Mouse (Mus musculus): Measurements from ENCODE around the gene Sptlc3. TPM values are rescaled to one million over a fixed set of nuclear protein-coding genes. Genes with fewer than 3 reads are reported as not detected.

Sptlc3 gene
- not detected in 2 replicates for polyA plus RNA-seq (2014; fragmentation: Nextera tagmentation; extraction: Ambion mirVana)

GRCm38 (mm10) chr2:139493836-139494235 lies at the start of gene Sptlc3:
Gene Sptlc3 (plus strand): TSS chr2:139493913.
- 65% methylated on average over 5 of the region's 5 CpGs for WGBS

GRCm38 (mm10) chr2:139467726-139468125 lies 26.0 kb upstream of the Sptlc3 start:
- Histone ChIP-seq H3K9me3 (replicated peaks; ENCODE audit: control insufficient read depth, low read length) (no peaks in the 10 kb centered on the region), H3K36me3 (ENCODE audit: control insufficient read depth, insufficient read depth, low read length) (no peaks in the 10 kb centered on the region), H3K4me1 (ENCODE audit: control insufficient read depth, insufficient read depth, low read length) (no peaks in the 10 kb centered on the region), H3K27me3 (replicated peaks; ENCODE audit: control insufficient read depth, insufficient read depth, low read length) (no peaks in the 10 kb centered on the region), H3K4me3 (ENCODE audit: low read depth, low read length) (no peak overlapping the region), H3K9ac (ENCODE audit: low read length) (no peak overlapping the region), H3K27ac (ENCODE audit: low read depth, low read length) (no peak overlapping the region), H3K4me2 (ENCODE audit: low read length) (no peak overlapping the region)
- no peak for DNase-seq (ENCODE audit: low spot score)
- no peak for ATAC-seq
- 87% methylated on average over 4 of the region's 4 CpGs for whole genome bisulfite sequencing

More at GRCm38 (mm10) chr2:139493836-139494235, at the start of gene Sptlc3:
- Histone ChIP-seq H3K4me3 (ENCODE audit: low read depth, low read length) (no peak within 1 kb of the TSS), H3K4me1 (ENCODE audit: control insufficient read depth, insufficient read depth, low read length) (no peaks in the 10 kb centered on the region), H3K9ac (ENCODE audit: low read length) (no peak within 1 kb of the TSS), H3K27ac (ENCODE audit: low read depth, low read length) (no peak within 1 kb of the TSS), H3K4me2 (ENCODE audit: low read length) (no peak within 1 kb of the TSS), H3K9me3 (replicated peaks; ENCODE audit: control insufficient read depth, low read length) (no peaks in the 10 kb centered on the region), H3K27me3 (replicated peaks; ENCODE audit: control insufficient read depth, insufficient read depth, low read length) (no peaks in the 10 kb centered on the region), H3K36me3 (ENCODE audit: control insufficient read depth, insufficient read depth, low read length) (no peaks in the 10 kb centered on the region)
- DNase-seq (ENCODE audit: low spot score) (no peak), ATAC-seq (no peak)

- ATAC-seq (no peak), DNase-seq (ENCODE audit: low spot score) (no peak)
- Histone ChIP-seq H3K36me3 (ENCODE audit: control insufficient read depth, insufficient read depth, low read length) (no peaks in the 10 kb centered on the region), H3K9ac (ENCODE audit: low read length) (no peak overlapping the region), H3K4me3 (ENCODE audit: low read depth, low read length) (no peak overlapping the region), H3K4me1 (ENCODE audit: control insufficient read depth, insufficient read depth, low read length) (no peaks in the 10 kb centered on the region), H3K27ac (ENCODE audit: low read depth, low read length) (no peak overlapping the region), H3K9me3 (replicated peaks; ENCODE audit: control insufficient read depth, low read length) (no peaks in the 10 kb centered on the region), H3K27me3 (replicated peaks; ENCODE audit: control insufficient read depth, insufficient read depth, low read length) (no peaks in the 10 kb centered on the region), H3K4me2 (ENCODE audit: low read length) (no peak overlapping the region)
- WGBS, result 76% methylated on average over 5 of the region's 5 CpGs
These were observed 5.0 kb upstream of the Sptlc3 start for GRCm38 (mm10) chr2:139488708-139489107.

- Histone ChIP-seq H3K4me3 (ENCODE audit: low read depth, low read length) (no peak overlapping the region), H3K36me3 (ENCODE audit: control insufficient read depth, insufficient read depth, low read length) (no peaks in the 10 kb centered on the region), H3K9me3 (replicated peaks; ENCODE audit: control insufficient read depth, low read length) (no peaks in the 10 kb centered on the region), H3K4me1 (ENCODE audit: control insufficient read depth, insufficient read depth, low read length) (no peaks in the 10 kb centered on the region), H3K27ac (ENCODE audit: low read depth, low read length) (no peak overlapping the region), H3K4me2 (ENCODE audit: low read length) (no peak overlapping the region), H3K27me3 (replicated peaks; ENCODE audit: control insufficient read depth, insufficient read depth, low read length) (no peaks in the 10 kb centered on the region), H3K9ac (ENCODE audit: low read length) (no peak overlapping the region)
- ATAC-seq, result no peak
- 55% methylated on average over 5 of the region's 5 CpGs for WGBS
- DNase-seq (ENCODE audit: low spot score), result no peak
These were observed 916 bp downstream of the Sptlc3 start for GRCm38 (mm10) chr2:139494629-139495028.

GRCm38 (mm10) chr2:139561966-139562505 lies 68.3 kb downstream of the Sptlc3 start:
- Histone ChIP-seq H3K4me2 (ENCODE audit: low read length) (no peak overlapping the region), H3K4me1 (ENCODE audit: control insufficient read depth, insufficient read depth, low read length) (no peaks in the 10 kb centered on the region), H3K9ac (ENCODE audit: low read length) (no peak overlapping the region), H3K9me3 (replicated peaks; ENCODE audit: control insufficient read depth, low read length) (no peaks in the 10 kb centered on the region), H3K36me3 (ENCODE audit: control insufficient read depth, insufficient read depth, low read length) (no peaks in the 10 kb centered on the region), H3K4me3 (ENCODE audit: low read depth, low read length) (no peak overlapping the region), H3K27ac (ENCODE audit: low read depth, low read length) (no peak overlapping the region), H3K27me3 (replicated peaks; ENCODE audit: control insufficient read depth, insufficient read depth, low read length) (no peaks in the 10 kb centered on the region)
- DNase-seq (ENCODE audit: low spot score) (peak; percentile 14), ATAC-seq (no peak)
- 79% methylated on average over 5 of the region's 5 CpGs for WGBS

- DNase-seq (ENCODE audit: low spot score) (peak; percentile 33), ATAC-seq (no peak)
- H3K4me1 ChIP-seq (ENCODE audit: control insufficient read depth, insufficient read depth, low read length), result no peaks in the 10 kb centered on the region
- H3K4me3 ChIP-seq (ENCODE audit: low read depth, low read length), result no peak overlapping the region
- H3K9ac ChIP-seq (ENCODE audit: low read length), result no peak overlapping the region
- no peaks in the 10 kb centered on the region for H3K27me3 ChIP-seq (replicated peaks; ENCODE audit: control insufficient read depth, insufficient read depth, low read length)
- H3K36me3 ChIP-seq (ENCODE audit: control insufficient read depth, insufficient read depth, low read length), result no peaks in the 10 kb centered on the region
- WGBS, result 12% methylated on average over 3 of the region's 3 CpGs
- no peak overlapping the region for H3K27ac ChIP-seq (ENCODE audit: low read depth, low read length)
- no peaks in the 10 kb centered on the region for H3K9me3 ChIP-seq (replicated peaks; ENCODE audit: control insufficient read depth, low read length)
- H3K4me2 ChIP-seq (ENCODE audit: low read length), result no peak overlapping the region
These were observed 85.6 kb downstream of the Sptlc3 start for GRCm38 (mm10) chr2:139579280-139579679.

- no peak for ATAC-seq
- H3K9me3 ChIP-seq (replicated peaks; ENCODE audit: control insufficient read depth, low read length), result no peaks in the 10 kb centered on the region
- no peaks in the 10 kb centered on the region for H3K27me3 ChIP-seq (replicated peaks; ENCODE audit: control insufficient read depth, insufficient read depth, low read length)
- 70% methylated on average over 6 of the region's 6 CpGs for WGBS
- H3K36me3 ChIP-seq (ENCODE audit: control insufficient read depth, insufficient read depth, low read length), result no peaks in the 10 kb centered on the region
- H3K9ac ChIP-seq (ENCODE audit: low read length), result no peak overlapping the region
- no peak overlapping the region for H3K27ac ChIP-seq (ENCODE audit: low read depth, low read length)
- DNase-seq (ENCODE audit: low spot score), result no peak
- H3K4me1 ChIP-seq (ENCODE audit: control insufficient read depth, insufficient read depth, low read length), result no peaks in the 10 kb centered on the region
- H3K4me3 ChIP-seq (ENCODE audit: low read depth, low read length), result no peak overlapping the region
- no peak overlapping the region for H3K4me2 ChIP-seq (ENCODE audit: low read length)
These were observed 89.1 kb downstream of the Sptlc3 start for GRCm38 (mm10) chr2:139582766-139583165.

GRCm38 (mm10) chr2:139587660-139588200 lies 94.0 kb downstream of the Sptlc3 start:
- no peaks in the 10 kb centered on the region for H3K4me1 ChIP-seq (ENCODE audit: control insufficient read depth, insufficient read depth, low read length)
- H3K9me3 ChIP-seq (replicated peaks; ENCODE audit: control insufficient read depth, low read length), result no peaks in the 10 kb centered on the region
- ATAC-seq, result no peak
- H3K9ac ChIP-seq (ENCODE audit: low read length), result no peak overlapping the region
- H3K36me3 ChIP-seq (ENCODE audit: control insufficient read depth, insufficient read depth, low read length), result no peaks in the 10 kb centered on the region
- no peak overlapping the region for H3K4me2 ChIP-seq (ENCODE audit: low read length)
- H3K27ac ChIP-seq (ENCODE audit: low read depth, low read length), result no peak overlapping the region
- H3K27me3 ChIP-seq (replicated peaks; ENCODE audit: control insufficient read depth, insufficient read depth, low read length), result 0 out of 2 replicates have a peak, but pooled peaks cover 2% of the 10 kb centered on the region
- DNase-seq (ENCODE audit: low spot score), result no peak
- H3K4me3 ChIP-seq (ENCODE audit: low read depth, low read length), result no peak overlapping the region
- 88% methylated on average over 2 of the region's 2 CpGs for WGBS

- 39% methylated on average over 4 of the region's 4 CpGs for WGBS
- H3K9me3 ChIP-seq (replicated peaks; ENCODE audit: control insufficient read depth, low read length), result no peaks in the 10 kb centered on the region
- no peak overlapping the region for H3K9ac ChIP-seq (ENCODE audit: low read length)
- no peaks in the 10 kb centered on the region for H3K4me1 ChIP-seq (ENCODE audit: control insufficient read depth, insufficient read depth, low read length)
- H3K4me3 ChIP-seq (ENCODE audit: low read depth, low read length), result no peak overlapping the region
- no peak overlapping the region for H3K4me2 ChIP-seq (ENCODE audit: low read length)
- DNase-seq (ENCODE audit: low spot score) (peak; percentile 56), ATAC-seq (0 out of 2 replicates have a peak, but pooled peaks have one; percentile 37)
- H3K27me3 ChIP-seq (replicated peaks; ENCODE audit: control insufficient read depth, insufficient read depth, low read length), result 0 out of 2 replicates have a peak, but pooled peaks cover 2% of the 10 kb centered on the region
- no peaks in the 10 kb centered on the region for H3K36me3 ChIP-seq (ENCODE audit: control insufficient read depth, insufficient read depth, low read length)
- no peak overlapping the region for H3K27ac ChIP-seq (ENCODE audit: low read depth, low read length)
These were observed 96.2 kb downstream of the Sptlc3 start for GRCm38 (mm10) chr2:139589905-139590304.
